Mouse (Mus musculus) ES-Bruce4 (cell line): ENCODE measurements around the gene Akap13. TPM values are rescaled to one million over a fixed set of nuclear protein-coding genes. Genes with fewer than 3 reads are reported as not detected.
A peak's percentile ranks its signal among the peaks of the same experiment; 100 is the strongest.

ENCODE experiments used
- H3K27ac ChIP-seq: 2 replicates; pipeline ENCODE4 v1.5.1; 2012; ENCODE audit warnings: low read length, inconsistent platforms; ENCODE audit not compliant: insufficient read depth
- H3K27me3 ChIP-seq: 2 replicates; pipeline ENCODE4 v1.6.1; 2012; ENCODE audit warnings: mild to moderate bottlenecking, low read length, inconsistent platforms; ENCODE audit not compliant: control insufficient read depth, poor library complexity, insufficient read depth, severe bottlenecking
- H3K36me3 ChIP-seq: 2 replicates; pipeline ENCODE4 v1.6.1; 2012; ENCODE audit warnings: inconsistent platforms, mild to moderate bottlenecking, low read length, moderate library complexity; ENCODE audit not compliant: control insufficient read depth, poor library complexity, insufficient read depth, severe bottlenecking
- H3K4me1 ChIP-seq: one replicate; pipeline ENCODE4 v1.8.1; 2011; ENCODE audit warnings: low read length; ENCODE audit not compliant: control insufficient read depth, insufficient read depth
- H3K4me3 ChIP-seq: 2 replicates; pipeline ENCODE4 v1.5.1; 2011; ENCODE audit warnings: low read depth, mild to moderate bottlenecking, low read length
- H3K9ac ChIP-seq: 2 replicates; pipeline ENCODE4 v1.6.1; 2012; ENCODE audit warnings: low read depth, mild to moderate bottlenecking, inconsistent platforms; ENCODE audit not compliant: poor library complexity, severe bottlenecking
- H3K9me3 ChIP-seq: replicated peaks from 2 replicates; pipeline ENCODE4 v1.6.1; 2012; ENCODE audit warnings: mild to moderate bottlenecking, low read length, inconsistent platforms; ENCODE audit not compliant: control insufficient read depth, poor library complexity, insufficient read depth, severe bottlenecking
- CTCF ChIP-seq: IDR thresholded peaks from one replicate; pipeline ENCODE4 v1.8.1; 2011; ENCODE audit warnings: low read depth, low read length
- EP300 ChIP-seq: IDR thresholded peaks from 2 replicates; pipeline ENCODE4 v1.6.1; 2011; ENCODE audit warnings: low read depth, low read length; ENCODE audit not compliant: insufficient read depth
- POLR2A ChIP-seq: IDR thresholded peaks from one replicate; pipeline ENCODE4 v1.8.1; 2011; ENCODE audit warnings: low read length; ENCODE audit not compliant: insufficient read depth
- polyA plus RNA-seq: library from polyadenylated mRNA; stranded (reverse); fragments of >200 nt; gene quantifications from 2 replicates; pipeline ENCODE4 v1.2.4, GENCODE M21; 2011; ENCODE audit warnings: low read depth; ENCODE audit not compliant: missing spikeins, insufficient read depth, insufficient read length

Gene Akap13
- polyA plus RNA-seq, 1 experiment, result 27.4 TPM

- Histone ChIP-seq H3K9me3 (peaks cover 29% of the 10 kb centered on the region), H3K27ac (peak overlapping the region; percentile 99), H3K36me3 (no peaks in the 10 kb centered on the region), H3K9ac (no peak overlapping the region), H3K27me3 (no peaks in the 10 kb centered on the region), H3K4me1 (peaks cover 8% of the 10 kb centered on the region), H3K4me3 (no peak overlapping the region)
- TF ChIP-seq CTCF (no peak), POLR2A (no peak), EP300 (no peak)
Observed at GRCm38 (mm10) chr7:75800530-75800929, 345.2 kb downstream of the Akap13 start.

GRCm38 (mm10) chr7:75801022-75801421 lies 345.7 kb downstream of the Akap13 start:
- peak overlapping the region; percentile 99 for H3K27ac ChIP-seq
- no peak for TF ChIP-seq POLR2A
- TF ChIP-seq CTCF, result no peak
- no peak for TF ChIP-seq EP300
- H3K36me3 ChIP-seq, result no peaks in the 10 kb centered on the region
- H3K4me3 ChIP-seq, result no peak overlapping the region
- H3K4me1 ChIP-seq, result peaks cover 8% of the 10 kb centered on the region
- H3K9me3 ChIP-seq, result peaks cover 29% of the 10 kb centered on the region
- H3K27me3 ChIP-seq, result no peaks in the 10 kb centered on the region
- H3K9ac ChIP-seq, result no peak overlapping the region

- Histone ChIP-seq H3K36me3 (no peaks in the 10 kb centered on the region), H3K9me3 (peaks cover 29% of the 10 kb centered on the region), H3K27me3 (no peaks in the 10 kb centered on the region), H3K9ac (no peak overlapping the region; the same call in 1 of the 2 replicates), H3K4me3 (no peak overlapping the region), H3K4me1 (peaks cover 8% of the 10 kb centered on the region), H3K27ac (peak overlapping the region; percentile 99)
- TF ChIP-seq POLR2A (no peak), EP300 (peak; percentile 93)
Observed at GRCm38 (mm10) chr7:75801621-75802358, 346.5 kb downstream of the Akap13 start.

- Histone ChIP-seq H3K27ac (peak overlapping the region; percentile 60), H3K9me3 (peaks cover 22% of the 10 kb centered on the region), H3K36me3 (no peaks in the 10 kb centered on the region), H3K4me3 (no peak overlapping the region), H3K4me1 (peaks cover 8% of the 10 kb centered on the region), H3K9ac (no peak overlapping the region), H3K27me3 (no peaks in the 10 kb centered on the region)
- 0 out of 2 replicates have a peak, but pooled peaks have one; percentile 38 for TF ChIP-seq EP300
- no peak for TF ChIP-seq CTCF
- TF ChIP-seq POLR2A, result no peak
Observed at GRCm38 (mm10) chr7:75802887-75803286, 347.6 kb downstream of the Akap13 start.

Other genes starting within 250 kb of the Akap13 start
- gene Sv2b, start 146.3 kb upstream of the Akap13 start, polyA plus RNA-seq, result not detected in 2 replicates